Mouse (Mus musculus) cortical plate, adult 2 months (tissue): ENCODE data around the gene Elovl1. TPM values are rescaled to one million over a fixed set of nuclear protein-coding genes. Genes with fewer than 3 reads are reported as not detected.

ENCODE experiments used
- H3K27ac ChIP-seq: fragments of 200-500 bp; 2 replicates; pipeline ENCODE4 v1.5.1; 2012; ENCODE audit warnings: low read length, control low read depth, inconsistent platforms; ENCODE audit not compliant: insufficient read depth
- H3K4me1 ChIP-seq: fragments of 200-500 bp; 2 replicates; pipeline ENCODE4 v1.6.1; 2011; ENCODE audit warnings: low read length; ENCODE audit not compliant: control insufficient read depth, insufficient read depth
- H3K4me3 ChIP-seq: fragments of 200-500 bp; 2 replicates; pipeline ENCODE4 v1.5.1; 2011; ENCODE audit warnings: mild to moderate bottlenecking, low read length, control low read depth; ENCODE audit not compliant: insufficient read depth
- CTCF ChIP-seq: fragments of 200-500 bp; IDR thresholded peaks from 2 replicates; pipeline ENCODE4 v1.5.1; 2011; ENCODE audit warnings: mild to moderate bottlenecking, control low read depth, low read length; ENCODE audit not compliant: insufficient read depth; ENCODE audit errors: extremely low read depth
- POLR2A ChIP-seq: fragments of 200-500 bp; IDR thresholded peaks from 2 replicates; pipeline ENCODE4 v1.6.1; 2011; ENCODE audit warnings: mild to moderate bottlenecking, low read length, control low read depth; ENCODE audit not compliant: insufficient read depth; ENCODE audit errors: extremely low read depth
- polyA plus RNA-seq: library from polyadenylated mRNA; depleted of rRNA; stranded (reverse); fragments of >200 nt; gene quantifications from 2 replicates; pipeline ENCODE4 v1.2.3, GENCODE M21; 2012; rRNA removed

Gene Elovl1
- polyA plus RNA-seq, result 69.3 and 79.4 TPM in 2 replicates

GRCm38 (mm10) chr4:118427768-118428451, at the start of gene Elovl1:
TSS of gene Elovl1 (plus strand) at chr4:118428093.
- Histone ChIP-seq H3K27ac (peak within 1 kb of the TSS; percentile 98), H3K4me1 (peaks cover 2% of the 10 kb centered on the region; the same call in 1 of the 2 replicates), H3K4me3 (peak within 1 kb of the TSS; percentile 42)
- TF ChIP-seq POLR2A, result 0 out of 2 replicates have a peak, but pooled peaks have one; percentile 18
- peak; percentile 15; the same call in 1 of the 2 replicates for TF ChIP-seq CTCF

DNA sequence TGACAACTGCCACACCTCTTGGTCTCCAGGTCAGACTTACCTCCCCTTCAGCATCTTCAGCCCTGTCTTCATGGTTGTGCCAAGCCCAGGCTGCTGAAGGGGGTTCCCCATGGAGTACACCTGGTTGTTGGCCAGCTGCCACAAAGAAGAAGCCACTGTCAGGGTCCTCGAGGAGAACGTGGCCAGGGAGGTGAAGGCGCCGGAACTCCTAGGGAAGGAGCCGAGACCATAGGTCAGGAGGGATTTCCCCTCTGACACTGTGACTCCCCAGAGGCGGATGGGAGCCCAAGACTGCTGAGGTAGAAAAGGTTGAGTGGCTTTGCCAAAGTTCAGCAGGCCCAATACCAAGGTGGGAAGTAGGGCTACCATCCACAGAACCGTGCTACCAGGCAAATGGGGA, 44.6 kb upstream of the Elovl1 start:
- Histone ChIP-seq H3K4me1 (no peaks in the 10 kb centered on the region), H3K4me3 (no peak overlapping the region), H3K27ac (no peak overlapping the region)
- TF ChIP-seq POLR2A (no peak), CTCF (no peak)

- no peak for TF ChIP-seq CTCF
- TF ChIP-seq POLR2A, result no peak
- Histone ChIP-seq H3K4me3 (no peak overlapping the region), H3K27ac (no peak overlapping the region), H3K4me1 (no peaks in the 10 kb centered on the region)
Observed at GRCm38 (mm10) chr4:118387316-118387715, 40.6 kb upstream of the Elovl1 start.

- no peak for TF ChIP-seq CTCF
- TF ChIP-seq POLR2A, result no peak
- Histone ChIP-seq H3K27ac (no peak overlapping the region), H3K4me3 (no peak overlapping the region), H3K4me1 (no peaks in the 10 kb centered on the region)
Observed at GRCm38 (mm10) chr4:118390146-118390545, 37.7 kb upstream of the Elovl1 start.

GRCm38 (mm10) chr4:118394505-118394904, 33.4 kb upstream of the Elovl1 start:
- no peaks in the 10 kb centered on the region for H3K4me1 ChIP-seq
- H3K4me3 ChIP-seq, result no peak overlapping the region
- TF ChIP-seq CTCF, result no peak
- no peak for TF ChIP-seq POLR2A
- H3K27ac ChIP-seq, result no peak overlapping the region

- TF ChIP-seq CTCF (no peak), POLR2A (no peak)
- no peak overlapping the region for H3K27ac ChIP-seq
- no peaks in the 10 kb centered on the region for H3K4me1 ChIP-seq
Observed at GRCm38 (mm10) chr4:118395289-118395688, 32.6 kb upstream of the Elovl1 start.

GRCm38 (mm10) chr4:118396433-118396832, 31.5 kb upstream of the Elovl1 start:
- TF ChIP-seq CTCF, result no peak
- no peak for TF ChIP-seq POLR2A
- Histone ChIP-seq H3K4me1 (no peaks in the 10 kb centered on the region), H3K27ac (no peak overlapping the region), H3K4me3 (no peak overlapping the region)

More at GRCm38 (mm10) chr4:118395289-118395688, 32.6 kb upstream of the Elovl1 start:
- H3K4me3 ChIP-seq, result no peak overlapping the region

GRCm38 (mm10) chr4:118398400-118398799, 29.5 kb upstream of the Elovl1 start:
- TF ChIP-seq POLR2A, result no peak
- TF ChIP-seq CTCF, result no peak
- H3K4me1 ChIP-seq, result no peaks in the 10 kb centered on the region

GRCm38 (mm10) chr4:118401421-118401820, 26.5 kb upstream of the Elovl1 start:
- Histone ChIP-seq H3K27ac (no peak overlapping the region), H3K4me3 (no peak overlapping the region), H3K4me1 (no peaks in the 10 kb centered on the region)
- TF ChIP-seq CTCF (no peak), POLR2A (no peak)

More at GRCm38 (mm10) chr4:118398400-118398799, 29.5 kb upstream of the Elovl1 start:
- Histone ChIP-seq H3K27ac (no peak overlapping the region), H3K4me3 (no peak overlapping the region)

DNA sequence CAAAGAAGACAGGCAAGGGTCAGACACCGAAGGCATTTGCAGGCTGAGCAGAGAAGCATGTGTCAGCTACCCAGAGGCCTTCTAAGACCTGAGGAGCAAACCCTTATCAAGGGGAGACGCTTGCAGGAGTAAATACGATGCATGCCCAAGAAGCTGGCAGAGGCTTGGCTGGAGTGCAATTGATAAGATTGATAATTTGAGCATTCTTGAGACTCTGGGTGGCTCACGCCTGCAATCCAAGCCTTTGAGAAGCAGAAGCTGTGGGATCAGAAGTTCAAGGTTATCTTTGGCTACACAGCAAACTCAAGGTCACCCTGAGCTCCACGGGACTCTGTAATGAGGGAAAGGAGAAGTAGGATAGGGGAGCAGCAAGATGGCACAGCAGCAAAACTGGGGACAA, 26.0 kb upstream of the Elovl1 start:
- Histone ChIP-seq H3K4me1 (no peaks in the 10 kb centered on the region), H3K27ac (no peak overlapping the region), H3K4me3 (no peak overlapping the region)
- TF ChIP-seq POLR2A (no peak), CTCF (no peak)

- H3K27ac ChIP-seq, result no peak overlapping the region
- TF ChIP-seq CTCF, result no peak
- TF ChIP-seq POLR2A, result no peak
- H3K4me1 ChIP-seq, result no peaks in the 10 kb centered on the region
- H3K4me3 ChIP-seq, result no peak overlapping the region
Observed at GRCm38 (mm10) chr4:118402701-118403100, 25.2 kb upstream of the Elovl1 start.
